Mouse (Mus musculus): Measurements from ENCODE around the gene Pah. TPM values are rescaled to one million over a fixed set of nuclear protein-coding genes. Genes with fewer than 3 reads are reported as not detected.

The Pah gene
- total and polyA plus RNA-seq, 2 experiments from 2014 or later = 0.09 TPM; not detected in 1

DNA sequence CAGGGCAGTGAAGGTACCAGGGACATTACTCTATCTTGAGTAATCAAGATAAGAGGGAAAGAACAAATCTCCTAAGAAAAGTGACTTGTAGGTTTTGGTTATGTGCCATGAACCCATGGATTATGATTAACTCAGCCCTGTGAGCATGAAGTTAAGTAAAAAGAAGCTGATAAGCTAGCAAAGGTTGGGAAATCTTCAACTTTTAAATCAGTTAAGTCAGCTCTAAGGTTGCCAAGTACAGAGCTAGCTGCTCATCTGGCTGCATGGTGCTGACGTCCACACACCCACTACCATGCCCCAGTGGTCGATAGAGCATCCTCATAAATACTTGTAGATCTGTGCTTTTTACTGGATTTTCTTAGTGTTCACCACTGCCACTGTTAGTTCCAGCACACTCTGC lies 3.0 kb upstream of the Pah start:
- no peaks in the 10 kb centered on the region for H3K9me3 ChIP-seq (ENCODE audit: low read length)

DNA sequence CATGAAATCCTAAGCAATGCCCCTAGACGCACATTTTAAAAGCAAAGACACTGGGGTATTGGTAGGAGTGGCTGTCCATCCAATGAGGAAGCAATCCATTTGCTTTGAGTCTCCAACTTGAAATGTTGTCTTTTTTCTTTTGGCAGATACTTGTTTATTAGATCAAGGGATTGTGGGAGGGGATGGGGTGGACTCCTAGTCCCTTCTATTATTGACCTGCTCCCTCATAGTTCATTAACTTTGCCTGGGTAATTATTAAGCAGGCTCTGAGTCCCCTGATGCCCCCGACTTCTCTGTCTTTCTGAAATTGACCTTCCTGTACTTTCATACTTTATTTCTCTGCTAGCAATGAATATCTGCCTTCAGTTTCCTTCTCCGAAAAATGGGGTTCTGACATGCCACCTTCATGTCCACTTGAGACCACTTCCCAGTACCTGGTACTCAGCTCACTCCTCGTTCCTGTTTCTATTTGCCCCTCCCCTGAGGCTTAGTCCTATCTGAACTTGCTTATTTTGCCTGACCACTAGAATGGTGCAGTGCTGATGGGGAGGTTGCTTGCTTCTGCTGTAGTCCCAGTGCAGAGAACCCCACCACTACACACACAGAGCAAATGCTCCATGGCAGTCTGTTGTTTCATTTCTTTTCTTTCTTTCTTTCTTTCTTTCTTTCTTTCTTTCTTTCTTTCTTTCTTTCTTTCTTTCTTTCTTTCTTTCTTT lies 1.0 kb upstream of the Pah start:
- TF ChIP-seq CTCF (IDR thresholded peaks at IDR 0.05) = no peak
- Histone ChIP-seq H3K9ac (replicated peaks; ENCODE audit: low read length, poor library complexity, severe bottlenecking) (no peak overlapping the region), H3K4me3 (ENCODE audit: low read depth, low read length) (no peak overlapping the region), H3K4me2 (ENCODE audit: low read depth, low read length, poor library complexity, severe bottlenecking) (no peak overlapping the region), H3K27me3 (ENCODE audit: insufficient read depth, low read length) (no peaks in the 10 kb centered on the region; the same call in 1 of the 2 replicates), H3K4me1 (ENCODE audit: insufficient read depth, low read length) (no peaks in the 10 kb centered on the region), H3K9me3 (ENCODE audit: low read length) (no peaks in the 10 kb centered on the region), H3K27ac (ENCODE audit: low read depth, low read length) (no peak overlapping the region), H3K36me3 (ENCODE audit: insufficient read depth, low read length) (no peaks in the 10 kb centered on the region)
- no peak for ATAC-seq (ENCODE audit: low FRiP score)
- no peak for DNase-seq (ENCODE audit: low spot score)
- WGBS = 90% methylated on average over 4 of the region's 4 CpGs

More for the DNA sequence above, 3.0 kb upstream of the Pah start:
- ATAC-seq (ENCODE audit: low FRiP score) (no peak), DNase-seq (ENCODE audit: low spot score) (no peak)
- H3K27ac ChIP-seq (ENCODE audit: low read depth, low read length) = no peak overlapping the region
- no peak overlapping the region for H3K9ac ChIP-seq (replicated peaks; ENCODE audit: low read length, poor library complexity, severe bottlenecking)
- TF ChIP-seq CTCF (IDR thresholded peaks at IDR 0.05) = no peak
- no peak overlapping the region for H3K4me2 ChIP-seq (ENCODE audit: low read depth, low read length, poor library complexity, severe bottlenecking)
- H3K4me3 ChIP-seq (ENCODE audit: low read depth, low read length) = no peak overlapping the region
- H3K27me3 ChIP-seq (ENCODE audit: insufficient read depth, low read length) = no peaks in the 10 kb centered on the region; the same call in 1 of the 2 replicates
- 87% methylated on average over 2 of the region's 2 CpGs for WGBS
- no peaks in the 10 kb centered on the region for H3K36me3 ChIP-seq (ENCODE audit: insufficient read depth, low read length)
- H3K4me1 ChIP-seq (ENCODE audit: insufficient read depth, low read length) = no peaks in the 10 kb centered on the region

DNA sequence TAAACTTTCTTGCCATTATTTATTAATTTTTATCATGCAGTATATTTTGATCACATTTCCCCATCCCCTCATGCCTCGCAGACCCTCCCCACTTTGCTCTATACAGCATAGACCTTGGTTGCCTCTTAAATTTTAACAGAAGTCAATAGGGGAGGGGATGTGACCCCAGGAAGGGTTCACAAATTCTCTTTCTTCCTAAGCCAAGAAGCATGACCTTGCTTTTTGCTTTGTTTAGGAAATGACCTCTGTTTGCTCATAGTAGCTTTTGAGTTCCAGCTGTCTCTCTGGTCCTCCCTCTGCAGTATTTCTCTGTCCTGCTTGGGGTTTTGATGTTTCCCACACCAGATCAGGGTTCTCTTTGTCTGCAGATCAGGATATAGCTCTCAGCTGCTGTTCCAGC lies 12.6 kb downstream of the Pah start:
- H3K27me3 ChIP-seq (ENCODE audit: insufficient read depth, low read length) = no peaks in the 10 kb centered on the region
- H3K27ac ChIP-seq (ENCODE audit: low read depth, low read length) = no peak overlapping the region
- ATAC-seq (ENCODE audit: low FRiP score) (no peak), DNase-seq (ENCODE audit: low spot score) (no peak)
- no peaks in the 10 kb centered on the region for H3K36me3 ChIP-seq (ENCODE audit: insufficient read depth, low read length)
- H3K9ac ChIP-seq (replicated peaks; ENCODE audit: low read length, poor library complexity, severe bottlenecking) = no peak overlapping the region
- 90% methylated on average over 1 of the region's 1 CpGs for WGBS
- H3K4me3 ChIP-seq (ENCODE audit: low read depth, low read length) = no peak overlapping the region
- no peak for TF ChIP-seq CTCF (IDR thresholded peaks at IDR 0.05)
- no peaks in the 10 kb centered on the region for H3K4me1 ChIP-seq (ENCODE audit: insufficient read depth, low read length)
- H3K4me2 ChIP-seq (ENCODE audit: low read depth, low read length, poor library complexity, severe bottlenecking) = no peak overlapping the region
- no peaks in the 10 kb centered on the region for H3K9me3 ChIP-seq (ENCODE audit: low read length)

DNA sequence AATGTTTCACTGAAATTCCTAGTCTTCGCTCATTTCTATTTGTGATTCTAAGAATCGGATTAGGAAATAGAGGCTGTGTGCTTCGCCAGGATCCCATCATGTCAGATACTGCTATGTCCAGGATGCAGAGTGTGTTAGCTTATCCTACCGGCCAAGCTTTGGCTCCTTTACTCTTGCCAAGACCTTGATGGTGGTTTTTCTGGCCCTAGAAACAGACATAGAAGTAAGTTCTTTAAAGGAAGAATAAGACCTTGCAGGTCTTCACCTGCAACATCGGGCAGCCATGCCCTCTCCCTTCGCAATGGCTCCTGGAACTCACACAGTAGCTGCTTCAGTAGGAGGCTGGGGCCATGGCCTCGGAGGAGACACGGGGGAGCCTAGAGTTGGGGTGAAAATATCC lies 24.2 kb downstream of the Pah start:
- ATAC-seq (ENCODE audit: low FRiP score) = no peak

DNA sequence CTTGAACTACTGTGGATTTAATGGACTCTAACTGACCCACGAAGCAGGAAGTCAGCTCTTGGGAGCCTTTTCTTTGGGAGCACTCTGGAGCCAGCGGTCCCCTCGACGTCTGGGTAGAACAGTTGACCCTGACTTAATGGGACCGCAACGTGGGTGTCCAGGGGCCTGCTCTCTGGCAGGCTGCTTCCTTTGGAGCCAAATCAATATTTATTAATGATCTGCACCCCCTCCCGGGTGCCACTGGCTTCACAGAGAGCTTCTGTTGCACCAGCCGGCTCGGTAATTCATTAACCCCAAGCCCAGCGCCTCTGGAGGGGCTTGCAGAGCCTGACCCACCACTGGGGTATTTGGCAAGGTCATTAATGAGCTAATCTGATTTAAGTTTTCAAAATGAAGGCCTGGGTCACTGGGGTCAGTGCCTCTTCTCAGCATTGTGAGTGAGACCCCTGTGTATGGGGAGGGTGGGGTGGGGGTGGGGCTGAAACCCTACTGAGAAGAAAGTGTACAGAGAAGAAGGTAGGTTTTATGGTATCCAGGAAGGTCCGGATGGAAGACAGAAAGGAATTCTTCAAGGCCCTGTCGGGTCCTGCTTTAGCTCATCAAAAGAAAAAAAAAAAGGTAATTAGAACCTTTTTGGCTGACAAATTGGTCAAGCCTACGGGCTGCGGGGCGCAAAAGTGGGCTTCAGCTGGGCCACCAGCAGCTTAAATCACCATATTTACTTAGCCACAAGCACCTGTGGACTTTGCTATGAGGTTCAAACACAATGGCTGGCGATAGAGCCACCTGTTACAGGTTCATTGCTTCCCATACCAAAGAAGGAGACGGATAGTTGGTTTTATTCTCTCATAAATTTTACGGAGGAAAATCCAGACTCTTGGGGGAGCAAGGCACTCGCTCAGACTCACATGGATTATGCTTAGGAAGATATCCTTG lies 25.0 kb downstream of the Pah start:
- Histone ChIP-seq H3K36me3 (ENCODE audit: insufficient read depth, low read length) (no peaks in the 10 kb centered on the region), H3K4me3 (ENCODE audit: low read depth, low read length) (no peak overlapping the region), H3K27me3 (ENCODE audit: insufficient read depth, low read length) (no peaks in the 10 kb centered on the region), H3K9me3 (ENCODE audit: low read length) (no peaks in the 10 kb centered on the region), H3K4me2 (ENCODE audit: low read depth, low read length, poor library complexity, severe bottlenecking) (no peak overlapping the region), H3K9ac (replicated peaks; ENCODE audit: low read length, poor library complexity, severe bottlenecking) (no peak overlapping the region), H3K4me1 (ENCODE audit: insufficient read depth, low read length) (no peaks in the 10 kb centered on the region), H3K27ac (ENCODE audit: low read depth, low read length) (no peak overlapping the region)
- DNase-seq (ENCODE audit: low spot score) (no peak), ATAC-seq (ENCODE audit: low FRiP score) (no peak)
- WGBS = 41% methylated on average over 19 of the region's 19 CpGs
- no peak for TF ChIP-seq CTCF (IDR thresholded peaks at IDR 0.05)

More for the DNA sequence above, 24.2 kb downstream of the Pah start:
- Histone ChIP-seq H3K4me1 (ENCODE audit: insufficient read depth, low read length) (no peaks in the 10 kb centered on the region), H3K27me3 (ENCODE audit: insufficient read depth, low read length) (no peaks in the 10 kb centered on the region), H3K4me3 (ENCODE audit: low read depth, low read length) (no peak overlapping the region), H3K9ac (replicated peaks; ENCODE audit: low read length, poor library complexity, severe bottlenecking) (no peak overlapping the region), H3K9me3 (ENCODE audit: low read length) (no peaks in the 10 kb centered on the region), H3K36me3 (ENCODE audit: insufficient read depth, low read length) (no peaks in the 10 kb centered on the region), H3K4me2 (ENCODE audit: low read depth, low read length, poor library complexity, severe bottlenecking) (no peak overlapping the region), H3K27ac (ENCODE audit: low read depth, low read length) (no peak overlapping the region)
- no peak for TF ChIP-seq CTCF (IDR thresholded peaks at IDR 0.05)
- WGBS = 89% methylated on average over 8 of the region's 8 CpGs
- DNase-seq (ENCODE audit: low spot score) = no peak

DNA sequence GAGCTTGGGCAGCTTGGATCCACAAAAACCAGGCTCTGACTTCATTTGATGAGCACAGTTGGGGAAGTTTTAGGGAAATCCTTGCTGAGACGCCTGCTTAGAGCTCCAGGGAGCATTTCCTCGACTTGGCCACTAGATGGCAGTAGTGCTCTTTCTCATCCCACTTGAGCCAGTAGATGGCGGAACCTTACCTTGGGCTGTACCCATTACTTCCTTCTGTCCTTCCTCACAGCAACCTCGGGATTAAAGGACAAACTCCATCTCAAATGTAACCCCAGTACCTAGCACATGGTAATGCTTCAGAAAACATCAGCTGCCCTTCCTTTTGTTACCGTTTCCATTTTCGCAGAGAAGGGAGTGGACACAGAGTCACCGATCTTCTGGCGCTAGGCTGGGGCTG lies 31.1 kb downstream of the Pah start:
- H3K9ac ChIP-seq (replicated peaks; ENCODE audit: low read length, poor library complexity, severe bottlenecking) = no peak overlapping the region
- no peak overlapping the region for H3K27ac ChIP-seq (ENCODE audit: low read depth, low read length)
- no peaks in the 10 kb centered on the region for H3K36me3 ChIP-seq (ENCODE audit: insufficient read depth, low read length)
- DNase-seq (ENCODE audit: low spot score) (peak; percentile 82), ATAC-seq (ENCODE audit: low FRiP score) (peak; percentile 80)
- H3K27me3 ChIP-seq (ENCODE audit: insufficient read depth, low read length) = 0 out of 2 replicates have a peak, but pooled peaks cover 5% of the 10 kb centered on the region
- WGBS = 34% methylated on average over 8 of the region's 8 CpGs
- no peaks in the 10 kb centered on the region for H3K4me1 ChIP-seq (ENCODE audit: insufficient read depth, low read length)
- peak; percentile 99 for TF ChIP-seq CTCF (IDR thresholded peaks at IDR 0.05)
- no peak overlapping the region for H3K4me3 ChIP-seq (ENCODE audit: low read depth, low read length)
- H3K9me3 ChIP-seq (ENCODE audit: low read length) = no peaks in the 10 kb centered on the region
- H3K4me2 ChIP-seq (ENCODE audit: low read depth, low read length, poor library complexity, severe bottlenecking) = peak overlapping the region; percentile 0; the same call in 1 of the 2 replicates

All from midbrain, postnatal 0 days (tissue).